Mouse (Mus musculus) adrenal gland, postnatal 0 days (tissue): ENCODE results near the gene Gm9195. TPM values are rescaled to one million over a fixed set of nuclear protein-coding genes. Genes with fewer than 3 reads are reported as not detected.

Experiments used
- polyA plus RNA-seq: library from polyadenylated mRNA; unstranded; fragments of >200 nt; fragmentation: Nextera tagmentation; extraction: Ambion mirVana; gene quantifications from 2 replicates; pipeline ENCODE4 v1.2.1, GENCODE M21; 2015

Gm9195 gene
- not detected in 2 replicates for polyA plus RNA-seq

DNA sequence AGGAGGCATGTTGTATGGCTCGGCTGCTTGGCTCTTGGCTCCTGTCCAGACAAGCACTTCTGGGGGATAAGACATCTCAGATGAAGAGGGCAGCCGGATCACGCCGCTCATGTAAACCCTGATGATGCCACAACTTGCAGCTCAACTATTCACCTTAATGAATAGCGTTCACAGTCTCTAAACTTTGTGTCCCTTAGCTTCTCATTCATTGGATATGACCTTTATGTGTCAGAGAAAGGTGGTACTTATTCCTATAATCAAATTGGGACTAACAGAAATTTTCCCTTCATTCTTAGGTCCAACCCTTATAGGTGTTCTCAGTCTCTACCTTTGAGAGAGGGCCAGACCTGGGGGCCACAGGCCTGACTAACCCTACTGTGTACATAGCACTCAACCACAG, at the start of gene Gm9195:
TSS of gene Gm9195 (minus strand) at position 101 of the 400 bp plus-strand sequence.

Other genes with a start within 250 kb of the Gm9195 start
- 26.5 and 29.4 TPM in 2 replicates for gene Fndc3a, start 218.2 kb upstream of the Gm9195 start, polyA plus RNA-seq